Mouse (Mus musculus) brain, embryonic 14.5 days (tissue): ENCODE data around the gene Kndc1.

Source experiments
- CTCF ChIP-seq: fragments of 200-500 bp; IDR thresholded peaks from 2 replicates; pipeline ENCODE4 v1.5.1; 2012; ENCODE audit warnings: inconsistent platforms, mild to moderate bottlenecking, moderate library complexity, borderline replicate concordance; ENCODE audit not compliant: insufficient read depth, insufficient read length; ENCODE audit errors: extremely low read depth
- POLR2A ChIP-seq: fragments of 200-500 bp; IDR thresholded peaks from 2 replicates; pipeline ENCODE4 v1.6.1; 2012; ENCODE audit warnings: mild to moderate bottlenecking, inconsistent platforms, borderline replicate concordance; ENCODE audit not compliant: poor library complexity, insufficient read depth, insufficient read length, severe bottlenecking; ENCODE audit errors: extremely low read depth

DNA sequence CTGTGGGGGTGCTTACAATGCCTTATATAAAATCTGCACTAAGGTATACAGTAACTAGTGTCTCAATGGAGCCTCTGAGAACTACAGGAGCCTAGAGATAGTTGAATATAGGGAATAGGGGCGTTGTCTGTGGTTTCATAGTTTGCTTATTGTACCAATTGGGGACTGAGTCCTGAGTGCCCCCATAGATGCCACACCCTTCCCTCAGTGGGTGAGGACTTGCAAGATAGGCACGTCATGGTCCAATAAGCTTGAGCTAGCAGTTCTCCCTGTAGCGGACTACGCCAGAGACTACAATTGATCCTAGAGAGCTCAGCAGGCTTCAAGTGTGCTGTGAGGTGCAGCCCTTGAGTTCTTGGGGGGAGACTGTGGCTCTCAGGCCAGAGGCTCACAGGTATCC is 61.0 kb downstream of the Kndc1 start:
- TF ChIP-seq CTCF (no peak), POLR2A (no peak)
